Mouse (Mus musculus) heart, embryonic 16.5 days (tissue): Measurements from ENCODE around the gene Tmx2. TPM values are rescaled to one million over a fixed set of nuclear protein-coding genes. Genes with fewer than 3 reads are reported as not detected.

Experiments
- ATAC-seq: fragments of 200-750 bp; cut with Nextera tagmentation; replicated peaks from 2 replicates; pipeline ENCODE4 v1.8.0; 2017; ENCODE audit warnings: moderate number of reproducible peaks; ENCODE audit not compliant: insufficient read depth, low FRiP score; ENCODE audit errors: extremely low read depth
- H3K27ac ChIP-seq: fragments of 300-500 bp; sonication (generic); 2 replicates; pipeline ENCODE4 v1.5.1; 2014; ENCODE audit warnings: mild to moderate bottlenecking, low read length, control low read depth, moderate library complexity
- H3K27me3 ChIP-seq: fragments of 300-500 bp; sonication (generic); 2 replicates; pipeline ENCODE4 v1.6.1; 2014; ENCODE audit warnings: low read length, mixed read lengths; ENCODE audit not compliant: control insufficient read depth, insufficient read depth
- H3K36me3 ChIP-seq: fragments of 300-500 bp; sonication (generic); 2 replicates; pipeline ENCODE4 v1.6.1; 2014; ENCODE audit not compliant: control insufficient read depth, insufficient read depth
- H3K4me1 ChIP-seq: fragments of 300-500 bp; sonication (generic); 2 replicates; pipeline ENCODE4 v1.6.1; 2014; ENCODE audit warnings: low read length, mixed read lengths; ENCODE audit not compliant: control insufficient read depth, insufficient read depth
- H3K4me2 ChIP-seq: fragments of 300-500 bp; sonication (generic); 2 replicates; pipeline ENCODE4 v1.6.1; 2014; ENCODE audit warnings: low read depth, mild to moderate bottlenecking, control low read depth, low read length
- H3K4me3 ChIP-seq: fragments of 300-500 bp; sonication (generic); 2 replicates; pipeline ENCODE4 v1.5.1; 2014; ENCODE audit warnings: mild to moderate bottlenecking, control low read depth, low read length
- H3K9ac ChIP-seq: fragments of 300-500 bp; sonication (generic); 2 replicates; pipeline ENCODE4 v1.6.1; 2014; ENCODE audit warnings: low read length, control low read depth
- H3K9me3 ChIP-seq: fragments of 300-500 bp; sonication (generic); replicated peaks from 2 replicates; pipeline ENCODE4 v1.6.1; 2016; ENCODE audit warnings: low read length; ENCODE audit not compliant: control insufficient read depth
- WGBS: fragments of 180-500 bp; shearing (Covaris S2); extraction: QIAGEN DNeasy Blood & Tissue Kit; methylation state at CpG from one replicate; pipeline ENCODE4 v1.1.7; 2014; 5-methylcytosine and 5-hydroxymethylcytosine counted together
- polyA plus RNA-seq: library from polyadenylated mRNA; unstranded; fragments of >200 nt; fragmentation: Nextera tagmentation; extraction: Ambion mirVana; gene quantifications from 2 replicates; pipeline ENCODE4 v1.2.1, GENCODE M21; 2015

Gene Tmx2
- polyA plus RNA-seq, 1 experiment from 2014 or later: 180 TPM

DNA sequence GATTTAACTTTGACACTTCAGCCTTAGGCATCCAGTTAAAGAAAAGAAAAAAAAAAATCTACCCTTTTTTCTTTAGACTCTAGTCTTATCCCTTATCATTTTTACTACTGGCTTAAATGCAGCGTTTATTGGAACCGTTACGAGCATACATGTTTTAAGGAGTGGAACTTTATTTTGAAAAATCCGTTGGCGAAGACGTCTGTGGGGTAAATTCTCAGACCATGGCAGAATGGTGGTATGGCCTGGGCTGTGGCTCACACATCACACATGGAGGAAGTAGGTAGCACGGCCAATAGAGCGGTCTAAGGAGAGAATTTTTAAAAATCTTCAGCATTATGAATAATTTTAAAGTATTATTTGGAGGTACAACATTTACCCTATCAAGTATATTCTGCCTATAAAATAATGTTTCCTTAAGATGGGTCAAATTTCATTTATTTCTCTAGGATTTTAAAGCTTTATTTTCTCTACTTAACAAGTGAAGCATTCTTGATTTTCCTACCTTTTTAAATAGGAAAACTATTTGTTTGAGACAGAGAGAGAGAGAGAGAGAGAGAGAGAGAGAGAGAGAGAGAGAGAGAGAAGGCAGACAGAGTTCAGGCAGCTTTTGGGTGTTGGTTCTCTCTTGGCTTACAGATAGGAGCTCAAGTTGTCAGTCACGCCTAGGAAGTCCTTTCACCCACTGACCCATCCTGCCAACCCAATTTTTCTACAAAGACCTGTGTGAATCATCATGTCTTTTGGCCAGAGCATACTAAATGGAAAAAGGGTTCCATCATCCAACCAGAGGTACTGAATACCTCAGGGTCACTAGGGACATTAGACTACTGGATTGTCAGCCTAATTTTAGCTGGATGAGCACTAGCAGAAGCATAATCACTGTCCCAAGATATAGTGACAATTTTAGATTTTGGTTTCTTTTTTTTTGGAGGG is 37.7 kb upstream of the Tmx2 start:
- Histone ChIP-seq H3K4me3 (peak overlapping the region; percentile 95), H3K4me1 (peaks cover 23% of the 10 kb centered on the region)
- no peak for ATAC-seq

GRCm38 (mm10) chr2:84715562-84716361 is 36.8 kb upstream of the Tmx2 start:
- under 1% methylated on average over 33 of the region's 33 CpGs for WGBS
- Histone ChIP-seq H3K27me3 (no peaks in the 10 kb centered on the region), H3K4me2 (peak overlapping the region; percentile 61), H3K4me1 (peaks cover 23% of the 10 kb centered on the region), H3K4me3 (peak overlapping the region; percentile 95), H3K27ac (peak overlapping the region; percentile 99), H3K9ac (peak overlapping the region; percentile 79), H3K36me3 (peaks cover under 1% of the 10 kb centered on the region; the same call in 1 of the 2 replicates), H3K9me3 (no peaks in the 10 kb centered on the region)
- ATAC-seq: peak; percentile 93

More for the DNA sequence above, 37.7 kb upstream of the Tmx2 start:
- Histone ChIP-seq H3K27ac (peak overlapping the region; percentile 99), H3K27me3 (no peaks in the 10 kb centered on the region), H3K36me3 (0 out of 2 replicates have a peak, but pooled peaks cover 3% of the 10 kb centered on the region), H3K9me3 (no peaks in the 10 kb centered on the region), H3K4me2 (peak overlapping the region; percentile 61), H3K9ac (peak overlapping the region; percentile 79)
- WGBS: 22% methylated on average over 9 of the region's 9 CpGs

DNA sequence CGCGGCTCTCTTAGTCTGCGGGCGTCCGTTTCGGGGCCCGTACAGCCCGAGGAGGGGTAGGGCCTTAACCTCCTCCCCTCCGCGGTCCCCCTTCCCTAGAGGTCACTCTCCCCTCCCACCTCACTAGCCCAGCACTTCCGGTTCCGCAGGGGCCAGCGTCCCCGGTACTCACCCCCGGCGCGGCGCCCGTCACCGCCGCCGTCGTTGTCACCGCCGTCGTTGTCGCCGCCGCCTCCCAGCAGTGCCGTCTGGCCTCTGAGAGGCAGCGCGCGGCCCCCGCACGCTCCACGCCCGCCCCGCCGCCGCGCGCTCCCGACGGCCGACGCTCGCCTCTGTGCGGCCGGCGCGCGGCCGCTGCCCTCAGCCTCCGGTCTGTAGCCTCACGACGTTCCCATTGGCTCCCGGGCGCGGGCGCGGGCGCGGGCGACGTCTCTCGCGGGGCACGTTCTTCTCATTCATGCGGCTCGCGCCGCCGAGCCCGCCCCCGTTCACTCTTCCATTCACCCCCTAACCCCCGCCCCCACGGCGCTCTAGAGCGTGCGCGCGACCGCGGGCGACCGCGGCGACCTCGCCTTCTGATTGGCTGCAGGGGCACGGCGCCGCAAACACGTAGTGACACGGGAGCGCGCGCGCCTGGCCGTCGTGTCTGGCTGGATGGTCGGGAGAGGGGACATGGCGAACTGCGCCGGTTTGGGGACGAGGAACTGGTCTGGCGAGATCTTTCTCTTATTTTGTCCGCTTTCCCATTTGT is 36.0 kb upstream of the Tmx2 start, which contains the start of gene Zdhhc5:
Gene Zdhhc5 (minus strand): TSS at position 370 of the 751 bp plus-strand sequence.
- Histone ChIP-seq H3K4me3 (peak within 1 kb of the TSS; percentile 95), H3K27ac (peak within 1 kb of the TSS; percentile 99), H3K9me3 (no peaks in the 10 kb centered on the region), H3K4me1 (peaks cover 23% of the 10 kb centered on the region), H3K36me3 (peaks cover 8% of the 10 kb centered on the region), H3K27me3 (no peaks in the 10 kb centered on the region), H3K4me2 (peak within 1 kb of the TSS; percentile 73), H3K9ac (peak within 1 kb of the TSS; percentile 99)
- under 1% methylated on average over 93 of the region's 107 CpGs for WGBS
- peak; percentile 91 for ATAC-seq

DNA sequence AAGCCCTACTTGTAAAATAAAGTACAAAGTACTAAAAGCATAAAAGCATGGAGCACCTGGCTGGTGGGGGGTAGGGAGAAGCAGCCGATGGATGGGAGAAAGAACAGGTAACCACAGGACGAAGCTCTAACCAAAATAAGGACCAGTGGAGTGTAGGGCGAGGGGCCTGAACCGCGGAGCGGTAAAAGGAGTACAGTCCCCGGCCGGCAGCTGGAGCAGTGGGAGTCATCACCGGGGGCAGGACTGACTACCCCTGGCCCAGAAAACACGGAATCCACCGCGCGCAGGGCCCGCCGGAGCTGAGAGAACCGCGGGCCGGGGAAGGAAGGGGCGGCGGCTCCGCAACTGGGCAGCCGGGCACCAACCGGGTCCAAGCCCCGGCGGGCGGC is 35.5 kb upstream of the Tmx2 start:
- H3K4me1 ChIP-seq: peaks cover 23% of the 10 kb centered on the region
- H3K27ac ChIP-seq: peak overlapping the region; percentile 99
- ATAC-seq: no peak; the same call in 1 of the 2 replicates
- no peaks in the 10 kb centered on the region for H3K9me3 ChIP-seq
- H3K36me3 ChIP-seq: peaks cover 11% of the 10 kb centered on the region
- H3K27me3 ChIP-seq: no peaks in the 10 kb centered on the region
- 0% methylated on average over 26 of the region's 26 CpGs for WGBS
- H3K4me3 ChIP-seq: peak overlapping the region; percentile 95
- peak overlapping the region; percentile 99 for H3K9ac ChIP-seq
- H3K4me2 ChIP-seq: peak overlapping the region; percentile 73

DNA sequence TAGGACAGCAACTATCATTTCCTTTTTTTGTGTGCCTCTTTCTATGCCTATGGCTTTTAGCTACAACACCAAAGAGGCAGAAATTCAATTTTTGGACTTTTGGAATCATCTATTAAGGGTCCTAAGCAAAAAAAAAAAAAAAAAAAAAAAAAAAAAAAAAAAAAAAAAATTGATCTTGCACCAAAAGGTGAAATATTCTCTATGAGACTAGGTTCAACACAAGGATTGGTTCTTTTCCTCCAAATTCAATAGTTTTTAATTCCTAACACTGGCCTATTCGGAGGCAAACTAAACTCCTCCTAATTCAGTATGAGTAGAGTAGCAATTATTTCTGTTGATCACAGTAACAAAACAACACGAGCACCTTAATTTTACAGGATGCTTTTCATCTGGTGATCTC is 33.0 kb upstream of the Tmx2 start:
- no peak overlapping the region for H3K4me2 ChIP-seq

DNA sequence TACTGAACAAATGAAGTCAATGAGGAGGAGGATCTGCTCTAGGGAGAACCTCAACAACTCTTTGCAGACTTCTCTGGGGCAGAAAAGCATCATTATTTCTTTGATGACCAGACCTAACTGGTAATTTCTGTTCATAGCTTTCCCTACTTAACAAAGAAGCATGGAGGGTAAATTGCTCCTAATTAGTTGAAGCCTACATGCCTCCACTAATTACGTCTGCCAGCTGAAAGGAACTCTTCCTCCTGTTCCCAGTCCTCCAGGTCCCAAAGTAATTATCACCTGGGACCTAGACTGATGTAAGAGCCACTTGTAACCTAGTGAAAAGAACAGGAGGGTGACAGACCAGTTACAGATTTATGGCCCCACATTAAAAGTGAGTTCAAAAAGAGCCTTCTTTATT is 28.6 kb upstream of the Tmx2 start:
- H3K36me3 ChIP-seq: peaks cover 13% of the 10 kb centered on the region
- no peak overlapping the region for H3K27ac ChIP-seq
- 77% methylated on average over 1 of the region's 1 CpGs for WGBS

More for the DNA sequence above, 33.0 kb upstream of the Tmx2 start:
- ATAC-seq: no peak
- H3K9me3 ChIP-seq: no peaks in the 10 kb centered on the region
- H3K27me3 ChIP-seq: no peaks in the 10 kb centered on the region
- peaks cover 11% of the 10 kb centered on the region for H3K36me3 ChIP-seq
- peaks cover 18% of the 10 kb centered on the region for H3K4me1 ChIP-seq
- no peak overlapping the region for H3K4me3 ChIP-seq
- H3K27ac ChIP-seq: no peak overlapping the region
- WGBS: 86% methylated on average over 2 of the region's 2 CpGs
- no peak overlapping the region for H3K9ac ChIP-seq

GRCm38 (mm10) chr2:84705295-84705694 is 26.4 kb upstream of the Tmx2 start:
- no peak overlapping the region for H3K9ac ChIP-seq
- ATAC-seq: no peak
- no peak overlapping the region for H3K4me3 ChIP-seq
- no peak overlapping the region for H3K27ac ChIP-seq
- no peaks in the 10 kb centered on the region for H3K9me3 ChIP-seq
- H3K27me3 ChIP-seq: no peaks in the 10 kb centered on the region
- 88% methylated on average over 1 of the region's 1 CpGs for WGBS
- H3K4me1 ChIP-seq: no peaks in the 10 kb centered on the region
- no peak overlapping the region for H3K4me2 ChIP-seq
- peaks cover 13% of the 10 kb centered on the region for H3K36me3 ChIP-seq

More for the DNA sequence above, 28.6 kb upstream of the Tmx2 start:
- H3K4me3 ChIP-seq: no peak overlapping the region
- no peaks in the 10 kb centered on the region for H3K27me3 ChIP-seq
- H3K4me1 ChIP-seq: peaks cover 5% of the 10 kb centered on the region
- no peak overlapping the region for H3K9ac ChIP-seq
- ATAC-seq: no peak
- no peak overlapping the region for H3K4me2 ChIP-seq
- no peaks in the 10 kb centered on the region for H3K9me3 ChIP-seq

GRCm38 (mm10) chr2:84704329-84704728 is 25.4 kb upstream of the Tmx2 start:
- Histone ChIP-seq H3K9me3 (no peaks in the 10 kb centered on the region), H3K4me2 (no peak overlapping the region), H3K4me3 (no peak overlapping the region), H3K36me3 (peaks cover 7% of the 10 kb centered on the region), H3K9ac (no peak overlapping the region), H3K27ac (no peak overlapping the region), H3K27me3 (no peaks in the 10 kb centered on the region), H3K4me1 (no peaks in the 10 kb centered on the region)
- no peak for ATAC-seq
- 72% methylated on average over 5 of the region's 5 CpGs for WGBS
